Mouse (Mus musculus) c-Kit-positive CD71-positive TER-119-positive erythroid progenitor cells, embryonic 14.5 days (primary cell): ENCODE measurements around the gene Zap70.

ENCODE experiments used
- DNase-seq: peaks from one replicate; pipeline ENCODE4 v3.0.0-alpha.2; 2013; ENCODE audit warnings: low spot score

Gene Zap70

DNA sequence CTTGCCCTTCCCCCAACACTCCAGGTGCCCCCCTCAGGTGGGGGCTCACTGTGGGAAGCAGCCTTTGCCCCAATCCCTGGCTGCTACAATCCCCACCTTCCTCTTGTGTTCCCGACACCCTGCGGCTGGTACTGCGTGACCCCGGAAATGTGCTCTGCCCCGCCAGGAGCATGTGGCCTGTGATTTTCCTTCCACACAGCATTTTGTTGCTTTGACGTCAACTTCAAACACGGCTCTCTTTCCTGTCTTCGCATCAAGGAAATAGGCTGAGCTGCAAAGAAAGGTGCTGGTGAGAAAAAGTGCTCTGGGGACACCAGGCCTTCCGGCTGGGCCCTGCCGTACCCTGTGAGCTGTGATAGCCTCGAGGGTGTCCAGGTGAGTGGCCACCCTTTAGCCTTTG lies at the start of gene Zap70:
Zap70 (plus strand) TSS at position 231 of the 400 bp plus-strand sequence.
- DNase-seq, result no peak

DNA sequence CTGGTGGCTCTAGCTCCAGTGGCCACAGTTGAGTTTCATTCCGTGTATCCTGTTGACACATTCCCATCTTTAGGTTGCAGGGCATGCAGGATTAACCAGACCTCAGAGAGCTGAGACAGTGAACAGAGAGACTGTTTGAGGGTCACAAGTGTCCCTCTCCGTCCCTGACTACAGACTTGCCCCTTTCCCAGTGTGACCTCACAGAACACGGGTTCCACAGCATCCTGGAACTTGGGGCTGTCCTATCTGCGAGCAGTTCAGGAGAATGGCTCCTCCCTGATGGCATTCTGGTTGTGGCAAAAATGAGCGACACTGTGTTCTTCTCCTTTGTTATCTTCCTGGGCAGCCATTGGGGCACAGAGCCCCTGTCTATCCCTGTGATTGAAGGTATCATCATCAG lies 47.3 kb upstream of the Zap70 start, which contains the start of gene Actr1b:
Actr1b (minus strand) TSS at position 112 of the 400 bp plus-strand sequence.
- no peak for DNase-seq

DNA sequence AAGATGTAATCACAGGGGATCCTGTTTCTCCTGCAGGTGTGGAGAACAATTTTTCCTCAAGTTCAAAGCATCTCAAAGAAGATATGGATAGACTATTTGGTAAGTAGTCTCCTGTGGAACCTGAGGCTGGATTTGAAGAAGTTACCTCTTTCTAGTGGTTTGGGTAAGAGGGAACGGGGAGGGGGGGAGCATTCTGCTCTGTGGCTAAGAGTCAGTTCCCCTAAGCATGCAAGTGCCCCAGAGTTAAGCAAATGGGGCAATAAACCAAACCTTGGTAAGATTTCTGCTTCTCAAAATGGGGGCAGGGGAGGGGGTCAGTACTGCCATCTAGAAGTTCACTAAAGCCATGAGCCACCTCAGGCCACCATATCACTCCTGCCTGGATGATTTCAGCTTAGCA lies 42.8 kb upstream of the Zap70 start:
- DNase-seq, result no peak

DNA sequence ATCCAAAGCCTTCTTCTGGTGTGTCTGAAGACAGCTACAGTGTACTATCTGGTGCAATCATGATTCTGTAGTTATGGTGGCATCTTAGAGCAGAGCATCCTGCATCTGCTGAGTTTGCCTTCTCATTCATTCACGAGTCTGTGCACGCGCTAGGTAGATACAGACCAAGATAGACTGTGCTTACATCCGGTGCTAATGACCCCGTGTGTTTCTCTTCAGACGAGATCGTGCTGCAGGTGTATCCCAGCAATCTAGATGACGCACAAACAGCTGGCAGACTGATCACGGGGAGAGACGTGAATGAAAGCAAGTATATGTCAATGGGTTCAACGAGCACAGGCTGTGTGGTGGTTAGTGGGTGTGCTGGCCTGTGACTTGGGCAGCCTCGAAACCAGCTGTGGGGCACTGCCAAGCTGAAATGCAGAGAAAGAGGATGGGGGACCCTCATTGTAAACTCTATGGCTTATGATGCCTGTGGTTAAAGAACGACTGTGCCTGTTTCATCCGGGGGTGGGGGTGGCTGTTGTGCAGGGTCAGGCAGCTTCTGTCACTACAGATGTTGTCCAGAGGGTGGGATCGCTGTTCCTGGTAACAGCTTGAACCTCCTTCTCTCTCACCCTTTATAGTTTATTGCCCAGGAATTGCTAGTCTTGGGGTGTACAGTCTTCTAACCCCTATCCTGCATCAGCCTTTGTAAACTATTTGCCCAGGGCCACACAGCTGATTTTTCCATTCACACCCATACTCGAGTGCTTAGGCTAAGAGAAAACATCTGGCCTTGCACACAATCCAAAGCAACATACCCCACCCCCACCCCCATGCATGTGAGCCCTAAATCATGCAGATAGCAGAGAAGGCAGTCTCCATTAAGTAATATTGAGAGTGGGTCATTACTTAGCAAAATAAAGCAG lies 38.2 kb upstream of the Zap70 start:
- no peak for DNase-seq

DNA sequence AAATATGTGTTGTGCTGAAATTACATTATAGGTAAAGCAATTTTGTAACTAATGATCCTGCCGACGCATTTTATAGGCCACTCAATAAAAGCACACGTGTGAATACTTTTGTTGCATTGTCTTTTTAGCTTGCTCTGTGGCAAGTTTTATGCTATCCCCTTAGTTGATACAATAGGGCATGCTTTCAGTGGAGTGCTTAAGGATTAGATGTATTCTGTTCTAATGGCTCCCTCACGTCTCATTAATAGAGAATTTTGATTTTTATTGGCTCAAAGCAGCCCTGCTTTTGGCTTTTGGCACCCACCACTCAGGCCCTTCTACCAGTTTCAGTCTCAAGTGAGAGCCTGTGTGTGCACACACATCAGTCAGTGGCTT lies 37.6 kb upstream of the Zap70 start:
- no peak for DNase-seq

- DNase-seq, result peak; percentile 76
These were observed 24.3 kb upstream of the Zap70 start for GRCm38 (mm10) chr1:36737300-36737699.

- no peak for DNase-seq
These were observed 22.4 kb upstream of the Zap70 start for GRCm38 (mm10) chr1:36739231-36739630.

DNA sequence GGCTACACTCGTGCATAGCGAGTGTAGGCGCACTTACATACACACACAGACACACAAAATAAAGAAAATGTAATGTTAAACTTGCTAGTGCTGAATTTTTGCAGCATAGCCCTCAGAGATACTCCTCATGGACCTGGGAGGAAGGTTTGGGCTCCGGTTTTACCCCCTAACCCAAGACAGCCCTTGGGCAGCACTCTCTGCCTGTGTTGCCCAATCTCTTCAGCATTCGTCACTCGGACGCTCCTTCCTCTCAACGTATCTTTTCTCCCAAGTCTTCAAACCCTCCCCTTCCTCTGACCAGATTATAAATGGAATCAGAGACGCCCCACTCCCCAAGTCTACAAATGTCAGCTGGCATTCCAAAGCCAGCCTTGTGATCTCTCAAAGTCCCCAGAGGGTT lies 18.6 kb upstream of the Zap70 start:
- DNase-seq, result no peak

GRCm38 (mm10) chr1:36744268-36744944 lies 17.2 kb upstream of the Zap70 start:
- DNase-seq, result peak; percentile 44

DNA sequence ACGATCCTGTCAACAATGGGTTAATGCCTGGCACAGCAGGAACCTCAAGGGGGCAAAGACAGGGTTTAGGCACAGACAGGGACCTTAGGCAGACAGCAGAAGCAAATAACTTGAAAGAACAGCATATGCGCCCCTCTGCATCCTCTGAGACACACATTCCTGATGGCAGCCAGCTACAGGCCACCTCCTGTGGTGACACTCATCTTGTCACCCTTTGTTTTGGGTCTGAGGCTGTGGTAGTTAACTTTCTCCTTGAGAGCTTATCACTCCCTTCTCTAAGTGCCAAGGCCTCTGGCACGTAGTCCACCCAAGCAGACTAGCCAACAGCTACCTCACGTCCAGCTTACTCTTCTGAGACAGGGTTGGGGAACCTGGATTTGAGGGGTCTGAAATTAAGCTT lies 15.9 kb upstream of the Zap70 start:
- DNase-seq, result no peak

DNA sequence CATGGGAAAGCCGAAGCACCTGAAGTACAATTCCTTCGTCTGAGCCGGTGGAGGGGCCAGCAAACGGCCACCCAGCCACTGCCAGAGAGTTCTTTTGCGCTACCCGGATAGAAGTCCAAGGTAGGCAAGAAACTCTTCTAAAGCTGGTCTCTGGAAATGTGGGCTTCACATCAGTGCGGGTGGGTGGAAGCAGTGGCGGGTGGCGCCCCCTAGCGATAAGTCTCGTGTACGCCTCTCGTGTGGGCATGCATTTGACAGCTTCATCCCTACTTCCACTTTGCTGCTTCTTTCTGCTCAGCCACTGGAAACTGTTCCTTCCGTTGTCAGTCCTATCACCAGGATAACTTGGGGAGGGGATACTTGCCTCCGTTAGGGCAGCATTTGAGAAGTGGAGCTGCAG lies 15.1 kb upstream of the Zap70 start:
- peak; percentile 25 for DNase-seq

DNA sequence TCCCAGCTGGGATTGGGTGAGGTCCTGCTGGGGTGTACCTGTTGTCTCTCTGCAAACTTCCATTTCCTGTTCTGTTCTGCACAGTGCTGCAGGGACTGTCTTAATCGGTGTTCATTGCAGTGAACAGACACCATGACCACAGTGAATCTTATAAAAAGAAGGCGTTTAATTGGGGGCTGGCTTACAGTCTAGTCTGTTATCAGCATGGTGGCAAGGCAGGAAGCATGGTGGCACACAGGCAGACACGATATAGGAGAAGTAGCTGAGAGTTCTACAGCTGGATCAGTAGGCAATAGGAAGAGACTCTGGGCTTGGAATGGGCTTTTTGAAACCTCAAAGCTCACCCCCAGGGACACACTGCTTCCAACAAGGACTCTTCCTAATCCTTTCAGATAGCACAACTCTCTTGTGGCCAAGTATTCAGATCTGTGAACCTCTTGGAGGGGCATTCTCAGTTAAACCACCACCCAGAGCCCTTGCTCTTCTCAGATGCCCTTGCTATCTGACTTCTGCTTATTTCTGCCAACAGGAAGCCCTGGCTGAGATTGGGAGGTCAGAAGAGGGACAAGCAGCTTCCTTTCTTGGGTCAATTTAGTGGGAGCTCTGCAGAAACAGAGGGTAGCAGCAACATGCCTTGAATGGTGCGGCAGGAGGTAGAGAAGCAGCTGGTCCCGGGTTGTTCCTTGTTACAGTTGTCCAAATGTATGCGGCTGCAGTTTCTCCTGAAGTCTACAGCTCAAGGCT lies 7.5 kb upstream of the Zap70 start:
- no peak for DNase-seq

- DNase-seq, result no peak
These were observed 3.0 kb upstream of the Zap70 start for GRCm38 (mm10) chr1:36758553-36758952.

DNA sequence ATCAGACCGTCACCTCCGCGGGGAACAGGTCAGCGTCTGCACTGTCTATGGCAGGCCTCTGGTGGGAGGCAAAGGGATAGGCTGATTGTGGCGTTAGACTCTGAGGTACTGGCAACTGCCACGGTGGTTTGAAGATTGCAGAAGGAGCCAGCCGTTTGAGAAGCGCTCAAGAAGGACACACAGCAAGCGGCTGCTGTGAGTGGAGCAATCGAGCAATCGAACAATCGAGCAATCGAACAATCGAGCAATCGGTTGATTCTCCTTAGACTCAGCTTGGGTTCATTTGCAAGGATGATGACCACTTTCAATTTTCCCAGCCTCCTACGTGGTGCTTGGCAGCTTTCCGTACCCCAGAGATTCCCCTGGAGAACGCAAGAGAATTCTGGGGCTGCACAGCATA lies 2.5 kb upstream of the Zap70 start:
- no peak for DNase-seq

DNA sequence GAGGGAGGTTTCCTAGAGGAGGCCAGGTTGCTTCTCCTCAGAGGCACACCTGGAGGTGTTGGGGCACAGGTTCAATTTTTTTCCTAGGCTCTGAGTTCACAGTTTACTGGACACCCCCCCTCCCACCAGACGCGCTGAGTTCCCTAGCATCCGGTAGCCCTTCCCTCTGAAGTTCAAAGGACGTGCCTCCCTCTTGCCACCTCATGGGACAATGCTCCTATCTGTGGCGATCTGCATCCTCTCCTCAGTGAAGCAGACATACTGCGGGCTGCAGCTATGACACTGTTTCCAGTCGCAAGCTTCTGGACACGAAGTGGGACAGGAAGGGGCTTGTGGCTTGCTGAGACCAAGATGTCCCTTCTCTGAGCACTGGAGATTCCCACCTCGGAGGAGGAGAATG lies 1.2 kb upstream of the Zap70 start:
- no peak for DNase-seq

DNA sequence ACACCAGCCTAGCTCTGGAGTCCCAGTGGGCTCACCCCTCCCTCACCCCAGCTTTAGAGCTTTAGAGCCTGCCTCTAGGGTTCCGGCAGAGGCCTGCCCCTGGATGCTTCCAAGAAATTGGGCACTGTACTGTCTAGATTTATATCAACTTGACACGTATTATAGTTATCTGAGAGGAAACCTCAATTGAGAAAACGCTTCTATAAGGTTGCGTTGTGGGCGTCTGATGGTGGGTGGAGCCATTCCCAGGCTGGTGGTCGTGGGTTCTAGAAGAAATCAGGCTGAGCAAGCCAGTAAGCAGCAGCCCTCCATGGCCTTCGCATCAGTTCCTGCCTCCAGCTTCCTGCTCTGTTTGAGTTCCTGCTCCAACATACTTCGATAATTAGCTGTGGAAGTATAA lies 537 bp upstream of the Zap70 start:
- DNase-seq, result no peak

GRCm38 (mm10) chr1:36766431-36767205 lies 5.0 kb downstream of the Zap70 start:
- DNase-seq, result no peak

- no peak for DNase-seq
These were observed 5.7 kb downstream of the Zap70 start for GRCm38 (mm10) chr1:36767321-36767720.

DNA sequence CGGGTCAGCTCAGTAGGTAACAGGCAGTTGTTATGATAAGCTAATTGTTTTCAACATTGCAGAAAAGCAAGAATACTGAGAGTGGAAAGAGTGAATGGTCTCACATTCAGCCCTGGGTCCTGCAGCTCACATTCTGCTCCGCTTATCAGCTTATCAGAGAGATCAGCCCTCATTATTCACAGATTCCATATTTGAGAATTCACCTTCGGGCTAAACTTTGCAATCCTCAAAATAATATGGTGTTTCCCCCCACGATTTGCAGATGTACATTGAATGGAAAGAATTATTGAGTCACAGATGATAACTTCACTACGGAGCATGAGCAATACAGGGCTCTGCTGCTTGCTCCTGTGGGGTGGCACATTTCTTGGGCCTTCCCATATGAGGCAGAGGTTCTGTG lies 7.2 kb downstream of the Zap70 start:
- no peak for DNase-seq

DNA sequence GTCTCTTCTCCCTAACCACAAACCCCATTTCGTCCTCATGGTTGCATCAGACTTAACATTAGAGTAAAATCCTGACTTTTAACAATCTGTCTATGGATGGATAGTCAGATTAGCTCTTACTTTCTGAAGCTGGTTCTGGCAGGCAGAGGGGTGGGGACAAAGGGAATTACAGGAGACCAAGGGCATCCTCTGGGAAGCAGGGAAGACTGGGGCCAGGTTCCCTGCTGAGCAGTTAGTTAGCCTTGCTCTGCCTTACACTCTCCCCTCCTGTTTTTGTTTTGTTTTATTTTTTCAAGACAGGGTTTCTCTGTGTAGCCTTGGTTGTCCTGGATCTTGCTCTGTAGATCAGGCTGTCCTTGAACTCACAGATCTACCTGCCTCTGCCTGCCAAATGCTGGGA lies 8.4 kb downstream of the Zap70 start:
- no peak for DNase-seq

GRCm38 (mm10) chr1:36770998-36771397 lies 9.4 kb downstream of the Zap70 start:
- no peak for DNase-seq
